Mouse (Mus musculus) forebrain, embryonic 12.5 days (tissue): ENCODE data around the gene Wtap. TPM values are rescaled to one million over a fixed set of nuclear protein-coding genes. Genes with fewer than 3 reads are reported as not detected.
"Not testable (repeated sequence)": the region's sequence is repeated elsewhere in the genome, so short reads cannot be mapped to it uniquely, and the experiment has no call there.

Source experiments
- ATAC-seq: fragments of 200-750 bp; cut with Nextera tagmentation; 2 replicates; pipeline ENCODE4 v1.8.0; 2017; ENCODE audit warnings: moderate TSS enrichment; ENCODE audit not compliant: low FRiP score
- H3K27ac ChIP-seq: fragments of 300-500 bp; sonication (generic); 2 replicates; pipeline ENCODE4 v1.5.1; 2016; ENCODE audit warnings: mild to moderate bottlenecking
- H3K27me3 ChIP-seq: fragments of 300-500 bp; sonication (generic); 2 replicates; pipeline ENCODE4 v1.6.1; 2016; ENCODE audit warnings: mild to moderate bottlenecking
- H3K36me3 ChIP-seq: fragments of 300-500 bp; sonication (generic); replicated peaks from 2 replicates; pipeline ENCODE4 v1.6.1; 2016; ENCODE audit warnings: mild to moderate bottlenecking
- H3K4me1 ChIP-seq: fragments of 300-500 bp; sonication (generic); 2 replicates; pipeline ENCODE4 v1.6.1; 2016
- H3K4me2 ChIP-seq: fragments of 300-500 bp; sonication (generic); 2 replicates; pipeline ENCODE4 v1.6.1; 2016; ENCODE audit warnings: mild to moderate bottlenecking, moderate library complexity
- H3K4me3 ChIP-seq: fragments of 300-500 bp; sonication (generic); replicated peaks from 2 replicates; pipeline ENCODE4 v1.5.1; 2016; ENCODE audit warnings: mild to moderate bottlenecking
- H3K9ac ChIP-seq: fragments of 300-500 bp; sonication (generic); 2 replicates; pipeline ENCODE4 v1.6.1; 2016; ENCODE audit warnings: mild to moderate bottlenecking
- H3K9me3 ChIP-seq: fragments of 300-500 bp; sonication (generic); 2 replicates; pipeline ENCODE4 v1.6.1; 2016
- WGBS: fragments of 180-500 bp; shearing (Covaris S2); methylation state at CpG from one replicate; pipeline ENCODE4 v1.1.7; 2016; 5-methylcytosine and 5-hydroxymethylcytosine counted together
- polyA plus RNA-seq: library from polyadenylated mRNA; unstranded; fragments of >200 nt; fragmentation: Nextera tagmentation; extraction: Ambion mirVana; gene quantifications from 2 replicates; pipeline ENCODE4 v1.2.1, GENCODE M21; 2016

Wtap gene
- 87.7 and 111 TPM in 2 replicates for polyA plus RNA-seq

- H3K9me3 ChIP-seq, result no peaks in the 10 kb centered on the region
- H3K4me2 ChIP-seq, result peak within 1 kb of the TSS; percentile 85
- peak within 1 kb of the TSS; percentile 100 for H3K27ac ChIP-seq
- peak within 1 kb of the TSS; percentile 99; the same call in 1 of the 2 replicates for H3K9ac ChIP-seq
- no peak for ATAC-seq
- H3K36me3 ChIP-seq, result no peaks in the 10 kb centered on the region
- 84% methylated on average over 1 of the region's 1 CpGs for WGBS
- peaks cover 8% of the 10 kb centered on the region for H3K4me1 ChIP-seq
- H3K27me3 ChIP-seq, result no peaks in the 10 kb centered on the region
- peak within 1 kb of the TSS; percentile 98 for H3K4me3 ChIP-seq
Measured at GRCm38 (mm10) chr17:12994069-12994468, at the start of gene Wtap. Wtap (minus strand) TSS chr17:12994169.

- not testable (repeated sequence) for H3K4me1 ChIP-seq, H3K9ac ChIP-seq, H3K27ac ChIP-seq, ATAC-seq, H3K9me3 ChIP-seq, H3K4me2 ChIP-seq, H3K4me3 ChIP-seq, H3K36me3 ChIP-seq, H3K27me3 ChIP-seq
- 81% methylated on average over 4 of the region's 12 CpGs for WGBS
Measured at GRCm38 (mm10) chr17:13036627-13037192, 42.7 kb upstream of the Wtap start.

GRCm38 (mm10) chr17:13013316-13013715 lies 19.3 kb upstream of the Wtap start:
- Histone ChIP-seq H3K9ac (no peak overlapping the region), H3K27me3 (no peaks in the 10 kb centered on the region), H3K4me1 (peaks cover 9% of the 10 kb centered on the region), H3K36me3 (peaks cover 42% of the 10 kb centered on the region), H3K27ac (no peak overlapping the region), H3K4me2 (no peak overlapping the region), H3K9me3 (no peaks in the 10 kb centered on the region), H3K4me3 (no peak overlapping the region)
- no peak for ATAC-seq
- 83% methylated on average over 3 of the region's 3 CpGs for WGBS

- Histone ChIP-seq H3K9ac (no peak overlapping the region), H3K36me3 (peaks cover 27% of the 10 kb centered on the region), H3K27ac (no peak overlapping the region), H3K4me2 (no peak overlapping the region), H3K4me3 (no peak overlapping the region), H3K27me3 (no peaks in the 10 kb centered on the region), H3K9me3 (no peaks in the 10 kb centered on the region), H3K4me1 (peaks cover 9% of the 10 kb centered on the region)
- WGBS, result 40% methylated on average over 3 of the region's 3 CpGs
- no peak for ATAC-seq
Measured at GRCm38 (mm10) chr17:13009887-13010286, 15.9 kb upstream of the Wtap start.

GRCm38 (mm10) chr17:13008528-13008927 lies 14.6 kb upstream of the Wtap start:
- peak overlapping the region; percentile 81 for H3K4me2 ChIP-seq
- H3K36me3 ChIP-seq, result peaks cover 18% of the 10 kb centered on the region
- H3K4me3 ChIP-seq, result peak overlapping the region; percentile 86
- peak overlapping the region; percentile 89 for H3K27ac ChIP-seq
- peak overlapping the region; percentile 77 for H3K9ac ChIP-seq
- 3% methylated on average over 10 of the region's 10 CpGs for WGBS
- no peaks in the 10 kb centered on the region for H3K27me3 ChIP-seq
- H3K9me3 ChIP-seq, result no peaks in the 10 kb centered on the region
- peaks cover 9% of the 10 kb centered on the region for H3K4me1 ChIP-seq
- no peak for ATAC-seq

GRCm38 (mm10) chr17:13007730-13008425 lies 13.9 kb upstream of the Wtap start:
- Histone ChIP-seq H3K9me3 (no peaks in the 10 kb centered on the region), H3K4me1 (peaks cover 9% of the 10 kb centered on the region), H3K27ac (peak overlapping the region; percentile 89), H3K9ac (peak overlapping the region; percentile 77), H3K4me3 (peak overlapping the region; percentile 86), H3K27me3 (no peaks in the 10 kb centered on the region), H3K4me2 (peak overlapping the region; percentile 81), H3K36me3 (peaks cover 12% of the 10 kb centered on the region)
- WGBS, result 1% methylated on average over 53 of the region's 76 CpGs
- ATAC-seq, result peak; percentile 99

GRCm38 (mm10) chr17:13006984-13007383 lies 13.0 kb upstream of the Wtap start:
- H3K9ac ChIP-seq, result peak overlapping the region; percentile 77; the same call in 1 of the 2 replicates
- no peaks in the 10 kb centered on the region for H3K9me3 ChIP-seq
- WGBS, result 46% methylated on average over 5 of the region's 5 CpGs
- peaks cover 9% of the 10 kb centered on the region for H3K4me1 ChIP-seq
- no peak for ATAC-seq
- H3K4me2 ChIP-seq, result peak overlapping the region; percentile 81
- peaks cover 4% of the 10 kb centered on the region; the same call in 1 of the 2 replicates for H3K36me3 ChIP-seq
- H3K4me3 ChIP-seq, result peak overlapping the region; percentile 86
- no peaks in the 10 kb centered on the region for H3K27me3 ChIP-seq
- H3K27ac ChIP-seq, result no peak overlapping the region; the same call in 1 of the 2 replicates

- not testable (repeated sequence) for H3K4me1 ChIP-seq, H3K9me3 ChIP-seq, ATAC-seq, H3K36me3 ChIP-seq, H3K27me3 ChIP-seq
- Histone ChIP-seq H3K4me2 (peak within 1 kb of the TSS; percentile 81), H3K4me3 (peak within 1 kb of the TSS; percentile 86), H3K27ac (peak within 1 kb of the TSS; percentile 89; the same call in 1 of the 2 replicates), H3K9ac (peak within 1 kb of the TSS; percentile 77)
- 83% methylated on average over 2 of the region's 2 CpGs for WGBS
Measured at GRCm38 (mm10) chr17:13006546-13006945, 12.6 kb upstream of the Wtap start, which contains the start of gene Sod2. Sod2 (plus strand) TSS chr17:13006846.

GRCm38 (mm10) chr17:13004436-13004835 lies 10.5 kb upstream of the Wtap start:
- H3K4me2 ChIP-seq, H3K4me1 ChIP-seq, H3K9ac ChIP-seq, H3K9me3 ChIP-seq, H3K4me3 ChIP-seq, ATAC-seq, H3K36me3 ChIP-seq, H3K27ac ChIP-seq, H3K27me3 ChIP-seq: not testable (repeated sequence)
- 84% methylated on average over 2 of the region's 2 CpGs for WGBS

GRCm38 (mm10) chr17:13002243-13002642 lies 8.3 kb upstream of the Wtap start:
- not testable (repeated sequence) for H3K9ac ChIP-seq, H3K4me3 ChIP-seq, ATAC-seq, H3K27ac ChIP-seq, H3K9me3 ChIP-seq, H3K4me1 ChIP-seq, H3K36me3 ChIP-seq, H3K4me2 ChIP-seq, H3K27me3 ChIP-seq
- 92% methylated on average over 5 of the region's 5 CpGs for WGBS

- H3K9ac ChIP-seq, result no peak overlapping the region
- no peaks in the 10 kb centered on the region for H3K27me3 ChIP-seq
- H3K4me2 ChIP-seq, result no peak overlapping the region
- no peak for ATAC-seq
- no peaks in the 10 kb centered on the region for H3K4me1 ChIP-seq
- H3K27ac ChIP-seq, result no peak overlapping the region
- H3K9me3 ChIP-seq, result no peaks in the 10 kb centered on the region
- H3K4me3 ChIP-seq, result no peak overlapping the region
- no peaks in the 10 kb centered on the region for H3K36me3 ChIP-seq
- 67% methylated on average over 6 of the region's 6 CpGs for WGBS
Measured at GRCm38 (mm10) chr17:12999069-12999468, 5.1 kb upstream of the Wtap start.

GRCm38 (mm10) chr17:12997890-12998289 lies 3.9 kb upstream of the Wtap start:
- Histone ChIP-seq H3K9ac (no peak overlapping the region), H3K4me3 (no peak overlapping the region), H3K4me1 (no peaks in the 10 kb centered on the region), H3K36me3 (no peaks in the 10 kb centered on the region), H3K27me3 (no peaks in the 10 kb centered on the region), H3K27ac (no peak overlapping the region), H3K9me3 (no peaks in the 10 kb centered on the region), H3K4me2 (no peak overlapping the region)
- ATAC-seq, result no peak
- 94% methylated on average over 5 of the region's 5 CpGs for WGBS

- Histone ChIP-seq H3K4me1 (no peaks in the 10 kb centered on the region), H3K4me2 (no peak overlapping the region), H3K4me3 (no peak overlapping the region), H3K9me3 (no peaks in the 10 kb centered on the region), H3K27me3 (no peaks in the 10 kb centered on the region), H3K36me3 (no peaks in the 10 kb centered on the region), H3K9ac (no peak overlapping the region), H3K27ac (no peak overlapping the region)
- no peak for ATAC-seq
- WGBS, result 31% methylated on average over 3 of the region's 3 CpGs
Measured at GRCm38 (mm10) chr17:12996345-12996744, 2.4 kb upstream of the Wtap start.
